Mouse (Mus musculus) ES-CJ7 (cell line): ENCODE data around the gene Olfr1477.
"Not testable (repeated sequence)": the region's sequence is repeated elsewhere in the genome, so short reads cannot be mapped to it uniquely, and the experiment has no call there.

Experiments
- DNase-seq: peaks from one replicate; pipeline ENCODE4 v3.0.0; 2011; ENCODE audit warnings: low read depth, low spot score

Gene Olfr1477

GRCm38 (mm10) chr19:13500246-13500645 is at the start of gene Olfr1477:
Olfr1477 (plus strand) TSS chr19:13500546.
- no peak for DNase-seq

- DNase-seq: no peak
Measured at GRCm38 (mm10) chr19:13455986-13456385, 44.4 kb upstream of the Olfr1477 start, which contains the start of gene Olfr1472. Olfr1472 (minus strand) TSS chr19:13456086.

GRCm38 (mm10) chr19:13469265-13469664 is 31.1 kb upstream of the Olfr1477 start, which contains the start of gene Olfr1474:
Olfr1474 (plus strand) TSS chr19:13469565.
- DNase-seq: not testable (repeated sequence)

GRCm38 (mm10) chr19:13480096-13480495 is 20.2 kb upstream of the Olfr1477 start, which contains the start of gene Olfr1475:
Olfr1475 (minus strand) TSS chr19:13480196.
- no peak for DNase-seq

- DNase-seq: no peak
Measured at GRCm38 (mm10) chr19:13527613-13528012, 27.3 kb downstream of the Olfr1477 start, which contains the start of gene Olfr1480. Olfr1480 (plus strand) TSS chr19:13527913.
